Mouse (Mus musculus) ES-Bruce4 (cell line): ENCODE results near the gene Med25. TPM values are rescaled to one million over a fixed set of nuclear protein-coding genes. Genes with fewer than 3 reads are reported as not detected.

Experiments used
- H3K27ac ChIP-seq: 2 replicates; pipeline ENCODE4 v1.5.1; 2012; ENCODE audit warnings: low read length, inconsistent platforms; ENCODE audit not compliant: insufficient read depth
- H3K27me3 ChIP-seq: 2 replicates; pipeline ENCODE4 v1.6.1; 2012; ENCODE audit warnings: mild to moderate bottlenecking, low read length, inconsistent platforms; ENCODE audit not compliant: control insufficient read depth, poor library complexity, insufficient read depth, severe bottlenecking
- H3K36me3 ChIP-seq: 2 replicates; pipeline ENCODE4 v1.6.1; 2012; ENCODE audit warnings: inconsistent platforms, mild to moderate bottlenecking, low read length, moderate library complexity; ENCODE audit not compliant: control insufficient read depth, poor library complexity, insufficient read depth, severe bottlenecking
- H3K4me1 ChIP-seq: one replicate; pipeline ENCODE4 v1.8.1; 2011; ENCODE audit warnings: low read length; ENCODE audit not compliant: control insufficient read depth, insufficient read depth
- H3K4me3 ChIP-seq: 2 replicates; pipeline ENCODE4 v1.5.1; 2011; ENCODE audit warnings: low read depth, mild to moderate bottlenecking, low read length
- H3K9ac ChIP-seq: 2 replicates; pipeline ENCODE4 v1.6.1; 2012; ENCODE audit warnings: low read depth, mild to moderate bottlenecking, inconsistent platforms; ENCODE audit not compliant: poor library complexity, severe bottlenecking
- H3K9me3 ChIP-seq: replicated peaks from 2 replicates; pipeline ENCODE4 v1.6.1; 2012; ENCODE audit warnings: mild to moderate bottlenecking, low read length, inconsistent platforms; ENCODE audit not compliant: control insufficient read depth, poor library complexity, insufficient read depth, severe bottlenecking
- CTCF ChIP-seq: IDR thresholded peaks from one replicate; pipeline ENCODE4 v1.8.1; 2011; ENCODE audit warnings: low read depth, low read length
- EP300 ChIP-seq: IDR thresholded peaks from 2 replicates; pipeline ENCODE4 v1.6.1; 2011; ENCODE audit warnings: low read depth, low read length; ENCODE audit not compliant: insufficient read depth
- POLR2A ChIP-seq: IDR thresholded peaks from one replicate; pipeline ENCODE4 v1.8.1; 2011; ENCODE audit warnings: low read length; ENCODE audit not compliant: insufficient read depth
- polyA plus RNA-seq: library from polyadenylated mRNA; stranded (reverse); fragments of >200 nt; gene quantifications from 2 replicates; pipeline ENCODE4 v1.2.4, GENCODE M21; 2011; ENCODE audit warnings: low read depth; ENCODE audit not compliant: missing spikeins, insufficient read depth, insufficient read length

The Med25 gene
- polyA plus RNA-seq, 1 experiment: 54.0 TPM

- Histone ChIP-seq H3K27me3 (no peaks in the 10 kb centered on the region), H3K36me3 (no peaks in the 10 kb centered on the region), H3K4me3 (peak overlapping the region; percentile 35), H3K27ac (no peak overlapping the region), H3K9me3 (no peaks in the 10 kb centered on the region), H3K4me1 (no peaks in the 10 kb centered on the region), H3K9ac (peak overlapping the region; percentile 41; the same call in 1 of the 2 replicates)
- TF ChIP-seq CTCF: no peak
- no peak for TF ChIP-seq EP300
- TF ChIP-seq POLR2A: no peak
Measured at GRCm38 (mm10) chr7:44852259-44853027, 40.1 kb downstream of the Med25 start.

GRCm38 (mm10) chr7:44851625-44852234 is 40.8 kb downstream of the Med25 start:
- no peaks in the 10 kb centered on the region for H3K27me3 ChIP-seq
- H3K9ac ChIP-seq: no peak overlapping the region
- no peaks in the 10 kb centered on the region for H3K4me1 ChIP-seq

GRCm38 (mm10) chr7:44850789-44851624 is 41.5 kb downstream of the Med25 start:
- Histone ChIP-seq H3K27ac (no peak overlapping the region), H3K9me3 (no peaks in the 10 kb centered on the region), H3K27me3 (no peaks in the 10 kb centered on the region), H3K9ac (peak overlapping the region; percentile 69), H3K4me1 (no peaks in the 10 kb centered on the region), H3K4me3 (peak overlapping the region; percentile 88), H3K36me3 (no peaks in the 10 kb centered on the region)
- no peak for TF ChIP-seq CTCF
- TF ChIP-seq EP300: no peak
- TF ChIP-seq POLR2A: no peak

More at GRCm38 (mm10) chr7:44851625-44852234, 40.8 kb downstream of the Med25 start:
- no peak overlapping the region for H3K27ac ChIP-seq
- H3K4me3 ChIP-seq: no peak overlapping the region
- H3K9me3 ChIP-seq: no peaks in the 10 kb centered on the region
- H3K36me3 ChIP-seq: no peaks in the 10 kb centered on the region
- TF ChIP-seq POLR2A: no peak
- TF ChIP-seq CTCF: no peak
- TF ChIP-seq EP300: no peak

- no peaks in the 10 kb centered on the region for H3K9me3 ChIP-seq
- H3K27ac ChIP-seq: peak overlapping the region; percentile 54
- TF ChIP-seq POLR2A (no peak), CTCF (no peak), EP300 (no peak)
- no peaks in the 10 kb centered on the region for H3K36me3 ChIP-seq
- no peaks in the 10 kb centered on the region for H3K4me1 ChIP-seq
- peak overlapping the region; percentile 88 for H3K4me3 ChIP-seq
- H3K9ac ChIP-seq: peak overlapping the region; percentile 69
- no peaks in the 10 kb centered on the region for H3K27me3 ChIP-seq
Measured at GRCm38 (mm10) chr7:44850146-44850545, 42.4 kb downstream of the Med25 start.

GRCm38 (mm10) chr7:44849416-44850111 is 42.9 kb downstream of the Med25 start:
- peak overlapping the region; percentile 88 for H3K4me3 ChIP-seq
- H3K27ac ChIP-seq: peak overlapping the region; percentile 77
- TF ChIP-seq CTCF (no peak), EP300 (0 out of 2 replicates have a peak, but pooled peaks have one; percentile 57), POLR2A (peak; percentile 75)
- H3K4me1 ChIP-seq: no peaks in the 10 kb centered on the region
- no peaks in the 10 kb centered on the region for H3K27me3 ChIP-seq
- H3K9me3 ChIP-seq: no peaks in the 10 kb centered on the region
- peak overlapping the region; percentile 69 for H3K9ac ChIP-seq
- H3K36me3 ChIP-seq: no peaks in the 10 kb centered on the region
